Mouse (Mus musculus): ENCODE data around the gene Ctc1. TPM values are rescaled to one million over a fixed set of nuclear protein-coding genes. Genes with fewer than 3 reads are reported as not detected.
"Not testable (repeated sequence)": the region's sequence is repeated elsewhere in the genome, so short reads cannot be mapped to it uniquely, and the experiment has no call there.

Gene Ctc1
- total RNA-seq, 4 experiments from 2014 or later: 13.0 to 19.5 (median 14.9) TPM

DNA sequence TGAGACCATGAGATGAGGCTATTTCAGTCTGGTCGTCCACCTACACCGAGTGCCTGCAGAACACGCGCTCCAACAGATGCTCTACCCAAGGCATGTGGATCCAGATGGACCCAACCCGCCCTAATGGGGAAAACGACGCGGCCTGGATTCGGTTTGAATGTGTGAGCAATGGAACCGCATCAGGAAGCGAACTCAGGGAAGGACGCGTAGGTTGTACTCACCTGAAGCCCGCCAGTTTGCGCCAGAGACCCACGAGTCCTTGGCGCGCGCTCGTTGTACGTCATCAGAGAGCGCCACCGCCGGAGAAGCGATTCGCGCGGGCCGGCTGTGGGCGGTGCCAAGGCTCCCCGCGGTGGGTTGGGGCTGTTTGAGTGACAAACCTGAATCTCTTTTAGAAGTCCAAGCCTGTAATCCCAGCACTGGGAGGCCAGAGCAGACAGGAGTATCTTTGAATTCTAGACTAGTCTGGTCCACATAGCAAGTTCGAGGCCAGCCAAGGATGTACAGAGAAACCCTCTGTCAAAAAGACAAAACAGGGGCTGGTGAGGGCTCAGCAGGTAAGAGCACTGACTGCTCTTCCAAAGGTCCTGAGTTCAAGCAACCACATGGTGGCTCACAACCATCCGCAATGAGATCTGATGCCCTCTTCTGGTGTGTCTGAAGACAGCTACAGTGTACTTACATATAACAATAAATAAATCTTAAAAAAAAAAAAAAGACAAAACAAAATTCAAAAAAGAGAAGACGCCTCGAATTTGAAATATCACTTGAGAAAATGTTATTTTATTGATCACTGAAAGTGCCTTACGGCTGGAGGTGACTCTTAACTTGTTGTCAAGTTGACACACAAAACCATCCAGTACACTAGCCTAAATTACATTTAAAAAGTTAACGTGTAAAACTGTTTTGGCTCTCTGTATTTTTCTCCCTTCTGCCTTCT, 7.3 kb upstream of the Ctc1 start, which contains the start of gene Pfas:
Gene Pfas, minus strand, starts transcription at position 279 of the 940 bp plus-strand sequence.
- DNase-seq (ENCODE audit: low spot score): peak; percentile 82

DNA sequence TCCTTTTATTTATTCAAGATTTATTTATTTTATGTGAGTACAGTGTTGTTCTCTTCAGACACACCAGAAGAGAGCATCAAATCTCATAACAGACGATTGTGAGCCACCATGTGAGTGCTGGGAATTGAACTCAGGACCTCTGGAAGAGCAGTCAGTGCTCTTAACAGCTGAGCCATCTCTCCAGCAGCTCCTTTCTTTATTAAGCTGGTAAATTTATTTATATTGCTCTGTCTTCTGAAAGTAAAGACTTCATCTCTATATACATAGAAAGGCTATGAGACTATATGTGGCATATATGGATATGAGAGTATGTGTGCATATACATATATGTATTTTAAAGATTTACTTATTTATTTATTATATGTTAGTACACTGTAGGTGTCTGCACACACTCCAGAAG, 6.2 kb upstream of the Ctc1 start:
- DNase-seq (ENCODE audit: low spot score): no peak

DNA sequence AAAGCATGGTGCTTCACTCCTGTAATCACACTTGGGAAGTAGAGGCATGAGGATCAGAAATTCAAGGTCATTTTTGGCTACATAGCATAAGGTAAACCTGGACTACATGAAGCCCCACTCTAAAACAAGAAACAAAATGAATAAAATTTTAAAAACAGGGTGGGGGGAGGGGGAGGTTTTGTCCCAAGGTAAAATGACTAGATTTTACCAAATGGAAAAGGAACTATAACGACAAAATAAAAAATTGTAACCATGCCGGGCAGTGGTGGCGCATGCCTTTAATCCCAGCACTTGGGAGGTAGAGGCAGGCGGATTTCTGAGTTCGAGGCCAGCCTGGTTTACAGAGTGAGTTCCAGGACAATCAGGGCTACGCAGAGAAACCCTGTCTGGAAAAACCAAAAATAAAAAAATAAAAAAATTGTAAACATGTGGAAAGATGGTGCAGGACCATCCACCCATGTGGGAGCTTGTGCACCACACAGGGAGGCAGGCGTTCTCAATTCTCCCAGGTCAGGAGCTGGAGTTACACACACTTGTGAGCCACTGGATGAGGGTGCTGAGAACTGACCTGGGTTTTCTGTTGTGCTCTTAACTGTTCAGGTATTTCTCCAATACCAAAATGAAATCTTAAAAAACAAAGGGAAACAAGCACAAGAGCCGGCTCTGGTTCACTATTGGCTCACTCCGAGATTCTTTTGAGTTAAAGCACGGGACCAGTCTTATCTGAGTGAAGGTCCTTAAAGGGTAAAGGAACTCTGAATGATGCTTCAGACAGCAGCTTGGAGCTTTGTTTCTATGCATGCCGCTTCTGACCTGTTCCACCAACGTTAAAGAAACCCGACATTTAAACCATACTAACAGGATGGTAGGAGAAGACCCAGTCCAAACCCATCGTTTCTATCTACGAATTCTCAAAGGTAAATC, 5.0 kb upstream of the Ctc1 start:
- DNase-seq (ENCODE audit: low spot score): no peak

DNA sequence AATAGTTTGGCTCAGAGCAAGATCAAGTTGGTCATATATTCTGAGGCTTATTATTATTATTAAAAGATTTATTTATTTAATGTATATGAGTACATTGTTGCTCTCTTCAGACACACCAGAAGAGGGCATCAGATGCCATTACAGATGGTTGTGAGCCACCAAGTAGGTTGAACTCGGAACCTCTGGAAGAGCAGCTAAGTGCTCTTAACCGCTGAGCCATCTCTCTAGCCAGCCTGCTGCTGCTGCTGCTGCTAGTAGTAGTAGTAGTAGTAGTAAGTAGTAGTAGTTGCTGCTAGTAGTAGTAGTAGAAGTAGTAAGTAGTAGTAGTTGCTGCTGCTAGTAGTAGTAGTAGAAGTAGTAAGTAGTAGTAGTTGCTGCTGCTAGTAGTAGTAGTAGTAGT, 4.3 kb upstream of the Ctc1 start:
- DNase-seq (ENCODE audit: low spot score): not testable (repeated sequence)

DNA sequence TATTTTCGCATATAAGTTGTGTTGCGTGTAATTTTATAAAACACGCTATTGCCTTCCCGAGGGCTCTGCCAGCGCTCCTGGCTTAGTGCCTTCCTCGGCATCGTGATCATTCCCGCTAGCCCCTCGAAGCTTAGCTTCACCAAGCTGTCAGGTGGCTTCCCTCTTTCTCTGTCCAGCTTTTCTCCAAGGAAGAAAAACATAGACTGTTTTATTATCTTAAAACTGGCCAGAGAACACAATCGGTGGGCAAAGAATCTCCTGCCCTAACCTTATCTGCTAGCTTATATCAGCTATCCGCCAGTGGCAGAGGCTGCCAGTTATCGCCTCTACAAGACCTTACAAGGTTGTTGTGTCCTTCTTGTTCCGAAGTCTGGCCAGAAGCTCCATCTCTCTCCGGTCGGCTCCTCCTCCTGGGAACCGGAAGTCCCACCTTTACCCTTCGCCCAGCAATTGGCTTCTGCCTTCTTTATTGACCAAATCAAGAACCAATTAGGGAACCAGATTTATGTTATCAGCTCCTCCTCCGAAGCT, 3.6 kb upstream of the Ctc1 start:
- DNase-seq (ENCODE audit: low spot score): peak; percentile 96

DNA sequence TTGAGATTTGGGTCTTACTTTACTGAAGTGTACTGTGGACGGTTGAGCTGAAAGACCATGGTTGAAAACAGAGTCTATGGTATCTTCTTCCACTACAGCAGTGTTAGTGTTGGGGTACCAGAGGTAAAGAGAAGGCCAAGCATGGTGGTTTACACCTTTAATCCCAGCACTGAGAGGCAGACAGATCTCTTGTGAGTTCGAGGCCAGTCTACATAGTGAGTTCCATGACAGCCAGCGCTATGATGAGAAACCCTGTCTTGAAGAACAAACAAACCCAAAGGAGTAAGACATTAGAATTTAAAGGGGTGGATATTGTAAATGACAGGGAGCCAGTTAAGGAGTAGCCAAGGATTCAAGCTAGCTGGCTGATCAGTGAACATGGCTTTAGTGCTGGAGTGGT, 1.0 kb downstream of the Ctc1 start:
- DNase-seq (ENCODE audit: low spot score): no peak

DNA sequence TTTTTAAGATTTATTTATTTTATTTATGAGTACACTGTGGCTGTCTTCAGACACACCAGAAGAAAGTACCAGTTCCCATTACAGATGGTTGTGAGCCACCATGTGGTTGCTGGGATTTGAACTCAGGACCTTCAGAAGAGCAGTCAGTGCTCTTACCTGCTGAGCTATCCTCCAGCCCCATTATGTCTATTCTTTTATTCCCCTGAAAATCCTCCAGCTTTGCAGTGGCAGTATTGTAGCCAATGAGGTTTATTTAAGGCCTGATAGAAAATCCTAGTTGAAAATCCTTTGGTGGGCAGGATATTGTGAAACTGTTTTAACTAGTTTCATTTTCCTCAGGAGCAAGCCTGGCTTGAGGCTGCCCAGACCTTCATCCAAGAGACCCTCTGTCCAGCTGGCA, 5.0 kb downstream of the Ctc1 start:
- no peak for DNase-seq (ENCODE audit: low spot score)

DNA sequence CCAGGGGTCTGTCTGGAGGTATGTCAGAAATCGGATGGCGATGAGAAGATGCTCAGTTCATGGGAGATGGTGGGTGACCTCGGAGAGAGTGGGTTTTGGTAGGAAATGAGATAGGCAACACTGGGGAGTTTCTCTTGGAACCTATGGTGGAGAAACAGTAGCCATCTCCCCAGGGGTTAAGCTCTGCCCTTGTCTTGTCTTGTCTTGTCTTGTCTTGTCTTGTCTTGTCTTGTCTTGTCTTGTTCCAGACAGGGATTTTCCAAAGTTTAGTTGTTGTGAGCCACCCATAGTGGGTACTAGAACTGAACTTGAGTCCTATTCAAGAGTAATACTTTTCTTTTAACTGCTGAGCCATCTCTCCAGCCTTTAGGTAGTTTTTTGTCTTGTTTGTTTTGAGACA, 10.9 kb downstream of the Ctc1 start:
- DNase-seq (ENCODE audit: low spot score): no peak

DNA sequence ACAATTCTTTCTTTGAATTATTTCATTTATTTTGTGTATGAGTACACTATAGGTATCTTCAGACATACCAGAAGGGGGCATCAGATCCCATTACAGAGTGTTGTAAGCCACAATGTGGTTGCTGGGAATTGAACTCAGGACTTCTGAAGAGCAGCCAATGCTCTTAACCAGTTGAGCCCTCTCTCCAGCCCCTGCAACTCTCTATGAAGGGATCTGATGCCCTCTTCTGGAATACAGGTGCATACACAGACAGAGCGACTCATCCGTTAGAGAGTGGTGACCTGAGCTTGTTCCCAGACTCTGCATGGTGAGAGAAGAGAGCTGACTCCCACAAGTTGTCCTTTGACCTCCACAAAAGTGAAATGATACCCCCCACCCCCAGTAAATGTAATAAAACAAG, 13.1 kb downstream of the Ctc1 start:
- no peak for DNase-seq (ENCODE audit: low spot score)

DNA sequence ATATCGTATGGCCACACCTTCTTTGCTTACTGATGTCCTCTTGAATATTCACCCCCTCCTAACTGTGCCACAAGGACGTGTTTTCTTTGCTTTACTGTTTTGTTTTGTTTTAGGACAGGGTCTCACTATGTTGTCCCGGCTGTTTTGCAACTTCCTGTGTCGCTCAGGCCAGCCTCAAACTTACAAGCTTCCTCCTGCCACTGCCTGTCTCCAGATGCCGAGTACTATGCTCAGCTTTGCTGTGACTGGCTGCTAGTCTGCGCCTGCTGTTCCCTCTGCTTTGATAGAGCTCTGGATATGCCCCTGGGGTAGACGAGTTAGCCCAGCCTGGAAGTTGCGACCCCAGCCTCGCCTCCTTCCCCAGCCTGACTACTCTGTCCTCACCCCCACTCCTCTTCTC, 17.8 kb downstream of the Ctc1 start:
- DNase-seq (ENCODE audit: low spot score): no peak

DNA sequence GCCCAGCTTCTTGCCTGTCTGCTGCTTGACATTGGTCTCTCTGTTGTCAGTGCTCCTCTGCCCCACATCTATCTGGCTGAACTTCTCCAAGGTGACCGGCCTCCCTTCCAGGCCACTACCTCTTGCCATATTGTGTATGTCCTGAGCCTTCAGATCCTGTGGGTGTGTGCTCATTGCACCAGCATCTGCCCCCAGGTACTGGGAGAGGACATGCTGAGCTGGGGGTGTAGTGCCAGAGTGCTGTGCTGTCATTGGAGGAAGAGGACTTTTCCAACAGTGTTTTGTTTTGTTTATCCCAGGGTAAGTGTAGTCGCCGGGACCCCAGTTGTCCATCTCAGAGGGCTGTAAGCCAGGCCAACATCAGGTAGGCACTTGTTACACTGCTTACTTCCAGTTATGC, 18.9 kb downstream of the Ctc1 start:
- no peak for DNase-seq (ENCODE audit: low spot score)

DNA sequence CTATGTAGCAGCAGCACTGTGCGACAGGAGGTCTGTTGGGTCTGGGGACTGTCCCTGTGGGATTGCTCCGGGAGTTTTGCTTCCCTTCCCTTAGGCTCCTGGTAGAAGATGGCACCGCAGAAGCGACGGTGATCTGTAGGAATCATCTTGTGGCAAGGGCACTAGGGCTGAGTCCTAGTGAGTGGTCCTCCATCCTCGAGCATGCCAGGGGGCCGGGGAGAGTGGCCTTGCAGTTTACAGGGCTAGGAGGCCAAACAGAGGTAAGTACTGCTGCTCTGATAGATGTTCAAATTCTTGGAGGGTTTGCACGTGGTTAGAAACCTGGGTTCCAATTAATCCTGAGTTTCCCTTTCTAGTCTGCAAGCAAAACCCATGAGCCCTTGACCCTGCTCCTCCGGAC, 19.7 kb downstream of the Ctc1 start:
- no peak for DNase-seq (ENCODE audit: low spot score)

DNA sequence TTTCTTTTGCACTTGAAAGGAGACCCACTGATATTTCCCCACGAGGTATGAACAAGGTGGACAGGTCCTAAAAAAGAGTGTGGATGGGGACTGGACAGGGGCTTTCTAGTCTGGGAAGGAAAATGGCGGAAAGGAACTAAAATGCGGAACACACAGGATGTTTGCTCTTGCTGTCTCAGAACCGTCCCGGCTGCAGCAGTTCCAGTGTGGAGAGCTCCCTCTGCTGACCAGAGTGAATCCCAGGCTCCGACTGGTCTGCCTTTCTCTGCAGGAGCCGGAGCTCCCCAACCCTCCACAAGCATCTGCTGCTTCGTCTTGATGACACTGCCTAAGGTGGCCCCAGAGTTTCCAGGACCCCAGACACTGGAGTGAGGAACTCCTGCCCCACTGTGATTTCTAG, 20.1 kb downstream of the Ctc1 start:
- DNase-seq (ENCODE audit: low spot score): peak; percentile 91

DNA sequence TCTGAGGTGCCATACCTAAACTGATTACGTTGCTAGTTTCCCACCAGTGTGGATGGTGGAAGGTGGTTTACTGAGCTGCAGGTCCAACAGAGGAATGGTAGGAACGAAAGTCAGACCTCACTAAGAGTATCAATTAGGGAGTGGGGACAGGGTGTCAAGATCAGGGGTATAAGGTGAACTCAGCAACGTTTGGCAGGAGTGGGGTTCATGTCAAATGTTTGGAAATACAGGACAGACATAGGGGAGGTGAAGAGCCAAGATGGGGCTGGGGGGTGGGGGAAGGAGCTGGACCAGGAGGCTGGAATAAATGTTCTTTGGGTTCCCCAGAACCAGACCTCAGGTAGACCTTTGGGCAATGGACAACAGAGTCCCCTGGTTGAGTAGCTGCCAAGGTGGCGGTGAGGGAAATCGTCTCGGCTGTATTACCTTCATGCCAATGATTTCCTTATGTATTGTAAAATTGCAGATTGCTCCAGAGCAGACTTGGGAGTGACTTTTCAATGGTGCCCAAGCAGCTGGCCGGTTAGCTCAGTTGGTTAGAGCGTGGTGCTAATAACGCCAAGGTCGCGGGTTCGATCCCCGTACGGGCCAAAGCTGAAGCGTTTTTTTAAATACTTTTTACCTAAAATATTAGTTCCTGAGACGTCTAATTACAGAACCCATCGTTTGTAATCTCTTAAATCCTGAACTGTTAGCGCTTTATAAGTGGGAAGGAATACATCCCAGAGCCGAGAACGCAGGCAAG, 20.9 kb downstream of the Ctc1 start:
- peak; percentile 94 for DNase-seq (ENCODE audit: low spot score)

DNA sequence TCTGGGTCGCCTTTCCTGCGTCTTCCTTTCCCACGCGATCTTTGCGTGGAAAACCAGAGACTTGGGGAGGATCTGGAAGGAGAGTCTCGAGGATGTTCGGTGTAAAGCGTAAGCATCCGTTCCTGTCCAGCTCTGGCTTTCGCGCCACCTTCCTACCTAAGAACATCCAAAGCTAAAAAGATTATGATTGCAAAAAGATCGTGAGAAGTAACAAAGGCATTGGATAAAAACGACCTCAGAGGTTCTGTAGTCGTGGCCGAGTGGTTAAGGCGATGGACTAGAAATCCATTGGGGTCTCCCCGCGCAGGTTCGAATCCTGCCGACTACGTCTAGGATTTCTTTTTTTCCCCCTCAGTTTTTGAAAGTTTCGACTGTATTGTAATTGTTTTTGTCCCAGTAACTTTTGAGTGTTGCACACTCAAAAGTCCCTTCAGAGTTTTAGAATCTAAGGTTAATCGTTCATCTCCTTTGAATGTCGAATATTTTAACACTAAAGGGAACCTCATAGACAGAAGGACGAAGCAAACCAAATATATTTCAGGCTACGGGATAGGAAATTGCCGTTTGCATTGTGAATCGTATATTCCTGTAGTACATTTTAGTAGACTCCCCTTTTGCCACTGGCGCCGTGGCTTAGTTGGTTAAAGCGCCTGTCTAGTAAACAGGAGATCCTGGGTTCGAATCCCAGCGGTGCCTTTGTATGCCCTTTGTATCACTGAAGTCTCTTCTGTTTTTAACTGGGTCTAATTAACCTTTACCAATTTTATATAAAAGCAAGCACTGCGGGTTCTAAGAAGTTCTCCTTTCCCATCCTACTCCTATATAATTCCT, 21.7 kb downstream of the Ctc1 start:
- peak; percentile 90 for DNase-seq (ENCODE audit: low spot score)

DNA sequence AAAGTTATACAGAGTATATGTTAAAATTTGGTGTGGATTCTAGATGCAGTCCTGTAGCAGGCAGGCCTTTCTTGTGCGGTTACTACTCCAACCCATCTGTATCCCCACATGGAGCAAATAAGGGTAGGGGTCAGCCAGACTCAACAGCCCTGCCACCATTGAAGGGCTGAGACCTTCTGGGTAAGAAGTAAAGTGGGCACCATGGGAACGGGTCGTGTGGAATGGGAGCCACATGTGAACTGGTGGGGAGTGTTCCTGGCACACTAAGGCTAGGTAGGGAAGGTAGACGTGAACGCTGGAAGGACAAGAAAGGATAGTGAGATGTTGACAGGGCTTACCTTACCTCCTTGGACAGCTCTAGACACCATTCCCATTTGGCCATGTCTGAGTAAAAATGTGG, 22.5 kb downstream of the Ctc1 start:
- no peak for DNase-seq (ENCODE audit: low spot score)

DNA sequence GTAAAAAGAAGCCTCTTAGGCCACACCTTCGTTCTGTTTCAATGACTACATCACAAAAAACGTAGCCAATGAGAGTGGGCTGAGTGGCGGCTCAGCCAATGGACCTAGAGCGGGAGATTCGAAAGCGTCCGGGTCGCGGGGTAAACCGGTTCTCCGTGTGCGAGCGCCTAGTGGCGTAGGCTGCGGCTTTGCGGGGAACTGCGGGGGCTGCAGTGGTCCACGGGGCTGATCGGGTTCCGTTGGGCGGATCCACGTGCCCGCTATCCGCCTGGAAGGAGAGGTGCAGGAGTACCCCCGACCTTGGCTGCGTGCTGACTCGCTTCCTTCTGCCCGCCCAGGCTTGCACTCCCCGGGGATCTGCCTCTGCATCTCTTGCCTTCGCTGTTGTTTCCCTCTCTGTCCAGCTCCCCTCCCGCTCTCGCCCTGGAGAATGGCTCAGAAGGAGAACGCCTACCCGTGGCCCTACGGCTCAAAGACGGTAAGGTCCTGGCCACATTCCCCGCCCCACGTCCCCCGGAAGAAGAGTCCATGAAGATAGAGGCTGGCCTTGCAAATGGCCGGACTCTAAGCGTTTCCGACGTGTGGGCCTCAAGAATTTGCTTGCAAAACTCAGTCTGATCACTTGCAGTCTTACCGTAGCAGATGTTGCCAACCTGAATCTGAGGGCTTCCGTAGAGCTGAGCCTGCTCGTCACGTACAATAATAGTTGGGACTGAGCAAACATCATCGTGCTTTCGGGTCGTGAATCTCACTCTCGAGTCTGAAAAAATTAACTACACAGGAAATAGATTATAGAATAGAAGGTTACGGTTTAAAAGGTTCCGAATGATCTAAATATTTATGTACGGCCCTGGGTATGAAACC, 30.1 kb downstream of the Ctc1 start, which contains the start of gene Aurkb:
Gene Aurkb, plus strand, starts transcription at position 117 of the 864 bp plus-strand sequence.
- DNase-seq (ENCODE audit: low spot score): peak; percentile 81

DNA sequence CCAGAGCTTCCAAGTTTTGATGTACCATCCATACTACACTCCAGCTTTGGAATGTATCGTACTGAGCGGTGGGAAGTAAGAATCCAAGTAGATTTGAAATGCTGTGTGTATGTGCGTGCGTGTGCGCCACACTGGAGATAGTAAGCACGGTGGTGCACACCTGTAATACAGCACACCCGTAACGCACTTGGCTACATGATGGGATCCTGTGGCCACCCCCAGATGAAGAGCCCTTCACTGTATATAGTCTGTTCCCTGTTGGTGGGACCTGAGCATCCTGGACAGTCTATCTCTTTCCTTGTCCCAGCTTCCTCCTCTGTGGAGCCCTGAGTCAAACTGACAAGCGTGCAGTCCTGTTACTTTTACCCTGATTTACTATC, 30.7 kb downstream of the Ctc1 start:
- DNase-seq (ENCODE audit: low spot score): no peak

DNA sequence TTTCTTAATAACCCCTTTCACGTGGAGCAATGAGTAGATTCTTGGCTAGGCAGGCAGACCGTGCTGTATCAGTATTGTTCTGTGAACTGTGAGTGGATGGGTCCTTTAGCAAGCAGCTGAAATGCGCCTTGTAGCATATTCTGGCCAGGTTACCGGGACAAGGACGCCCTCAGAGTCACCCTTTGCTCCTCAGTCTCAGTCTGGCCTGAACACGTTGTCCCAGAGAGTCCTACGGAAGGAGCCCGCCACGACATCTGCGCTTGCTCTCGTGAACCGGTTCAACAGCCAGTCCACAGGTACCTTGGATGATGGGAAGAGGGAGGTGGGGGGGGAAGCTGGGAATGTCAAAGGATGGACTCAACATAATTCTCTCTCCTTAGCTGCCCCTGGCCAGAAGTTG, 31.9 kb downstream of the Ctc1 start:
- no peak for DNase-seq (ENCODE audit: low spot score)

DNA sequence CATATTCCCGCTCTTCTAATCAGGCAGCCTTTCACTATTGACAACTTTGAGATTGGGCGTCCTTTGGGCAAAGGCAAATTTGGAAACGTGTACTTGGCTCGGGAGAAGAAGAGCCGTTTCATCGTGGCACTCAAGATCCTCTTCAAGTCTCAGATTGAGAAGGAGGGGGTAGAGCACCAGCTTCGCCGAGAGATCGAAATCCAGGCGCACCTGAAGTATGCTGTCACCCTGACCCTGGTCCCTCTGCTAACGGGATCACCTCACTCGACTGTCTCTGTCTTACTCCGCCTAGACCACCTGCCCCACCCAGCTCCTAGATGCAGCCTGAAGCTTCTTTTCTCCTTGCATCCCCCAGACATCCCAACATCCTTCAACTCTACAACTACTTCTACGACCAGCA, 32.4 kb downstream of the Ctc1 start:
- no peak for DNase-seq (ENCODE audit: low spot score)
